Mouse (Mus musculus) thymus, adult 2 months (tissue): Measurements from ENCODE around the gene Ctsl. TPM values are rescaled to one million over a fixed set of nuclear protein-coding genes. Genes with fewer than 3 reads are reported as not detected.

Experiments
- DNase-seq: peaks from one replicate; pipeline ENCODE4 v3.0.0; 2021
- H3K27ac ChIP-seq: fragments of 200-500 bp; 2 replicates; pipeline ENCODE4 v1.5.1; 2012; ENCODE audit warnings: low read length, control low read depth; ENCODE audit not compliant: control insufficient read depth, insufficient read depth
- H3K27me3 ChIP-seq: fragments of 200-500 bp; 2 replicates; pipeline ENCODE4 v1.6.1; 2012; ENCODE audit warnings: mild to moderate bottlenecking, low read length, moderate library complexity, mixed read lengths; ENCODE audit not compliant: control insufficient read depth, insufficient read depth
- H3K36me3 ChIP-seq: fragments of 200-500 bp; 2 replicates; pipeline ENCODE4 v1.6.1; 2012; ENCODE audit warnings: mild to moderate bottlenecking, low read length, moderate library complexity; ENCODE audit not compliant: control insufficient read depth, insufficient read depth
- H3K4me1 ChIP-seq: fragments of 200-500 bp; replicated peaks from 2 replicates; pipeline ENCODE4 v1.6.1; 2012; ENCODE audit warnings: low read length; ENCODE audit not compliant: control insufficient read depth, insufficient read depth
- H3K4me3 ChIP-seq: fragments of 200-500 bp; 2 replicates; pipeline ENCODE4 v1.5.1; 2012; ENCODE audit warnings: mild to moderate bottlenecking, low read length, control low read depth, moderate library complexity; ENCODE audit not compliant: control insufficient read depth, insufficient read depth
- CTCF ChIP-seq: fragments of 200-500 bp; IDR thresholded peaks from 2 replicates; pipeline ENCODE4 v1.5.1; 2012; ENCODE audit warnings: mild to moderate bottlenecking, control low read depth, low read length, moderate library complexity, borderline replicate concordance; ENCODE audit not compliant: control insufficient read depth, poor library complexity, insufficient read depth; ENCODE audit errors: extremely low read depth
- POLR2A ChIP-seq: fragments of 200-500 bp; IDR thresholded peaks from 2 replicates; pipeline ENCODE4 v1.6.1; 2012; ENCODE audit warnings: mild to moderate bottlenecking, low read length, control low read depth, moderate library complexity; ENCODE audit not compliant: control insufficient read depth, poor library complexity, insufficient read depth; ENCODE audit errors: extremely low read depth
- WGBS: fragments of 180-500 bp; shearing (Covaris S2); methylation state at CpG from one replicate; pipeline ENCODE4 v1.1.7; 2018; 5-methylcytosine and 5-hydroxymethylcytosine counted together
- polyA plus RNA-seq: library from polyadenylated mRNA; depleted of rRNA; stranded (reverse); fragments of >200 nt; gene quantifications from 2 replicates; pipeline ENCODE4 v1.2.3, GENCODE M21; 2012

Gene Ctsl
- polyA plus RNA-seq, 1 experiment: 586 TPM

GRCm38 (mm10) chr13:64322561-64323281 lies 48.0 kb downstream of the Ctsl start:
- H3K27me3 ChIP-seq: no peaks in the 10 kb centered on the region
- H3K4me1 ChIP-seq: no peaks in the 10 kb centered on the region
- H3K27ac ChIP-seq: no peak overlapping the region
- no peak for TF ChIP-seq POLR2A
- TF ChIP-seq CTCF: no peak
- no peaks in the 10 kb centered on the region for H3K36me3 ChIP-seq
- no peak for DNase-seq
- no peak overlapping the region for H3K4me3 ChIP-seq
- WGBS: 93% methylated on average over 8 of the region's 8 CpGs

DNA sequence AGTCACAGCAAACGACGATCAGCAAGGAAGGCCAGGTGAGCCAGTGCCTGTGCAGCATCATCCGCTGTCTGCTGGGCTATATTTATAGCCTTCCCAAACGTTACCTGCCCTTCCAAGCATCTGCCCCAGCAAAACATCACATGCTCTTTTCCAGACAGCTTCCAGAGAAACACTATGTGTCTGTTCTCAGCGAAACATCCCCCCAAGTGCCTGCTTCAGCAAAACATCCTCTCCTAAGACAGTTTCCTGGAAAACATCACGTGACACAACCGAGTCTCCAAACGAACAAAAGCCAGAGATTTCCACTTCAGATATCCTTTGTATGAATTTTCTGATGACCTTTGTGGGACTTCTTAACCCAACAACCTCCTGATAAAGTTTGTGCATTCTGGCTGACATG lies 50.4 kb downstream of the Ctsl start:
- Histone ChIP-seq H3K4me3 (no peak overlapping the region), H3K27me3 (no peaks in the 10 kb centered on the region), H3K36me3 (no peaks in the 10 kb centered on the region), H3K4me1 (no peaks in the 10 kb centered on the region), H3K27ac (no peak overlapping the region)
- TF ChIP-seq CTCF (no peak), POLR2A (no peak)
- DNase-seq: no peak
- 69% methylated on average over 8 of the region's 8 CpGs for WGBS

- TF ChIP-seq CTCF: no peak
- TF ChIP-seq POLR2A: no peak
- no peaks in the 10 kb centered on the region for H3K27me3 ChIP-seq
- no peaks in the 10 kb centered on the region for H3K4me1 ChIP-seq
- no peaks in the 10 kb centered on the region for H3K36me3 ChIP-seq
- H3K27ac ChIP-seq: no peak overlapping the region
- H3K4me3 ChIP-seq: no peak overlapping the region
- DNase-seq: no peak
These were observed 50.9 kb downstream of the Ctsl start for GRCm38 (mm10) chr13:64319782-64320181.

- no peaks in the 10 kb centered on the region for H3K4me1 ChIP-seq
- WGBS: 91% methylated on average over 2 of the region's 2 CpGs
- DNase-seq: no peak
- H3K27ac ChIP-seq: no peak overlapping the region
- H3K4me3 ChIP-seq: no peak overlapping the region
- H3K36me3 ChIP-seq: no peaks in the 10 kb centered on the region
- TF ChIP-seq CTCF: no peak
- TF ChIP-seq POLR2A: no peak
- H3K27me3 ChIP-seq: no peaks in the 10 kb centered on the region
These were observed 52.3 kb downstream of the Ctsl start for GRCm38 (mm10) chr13:64318355-64318754.

DNA sequence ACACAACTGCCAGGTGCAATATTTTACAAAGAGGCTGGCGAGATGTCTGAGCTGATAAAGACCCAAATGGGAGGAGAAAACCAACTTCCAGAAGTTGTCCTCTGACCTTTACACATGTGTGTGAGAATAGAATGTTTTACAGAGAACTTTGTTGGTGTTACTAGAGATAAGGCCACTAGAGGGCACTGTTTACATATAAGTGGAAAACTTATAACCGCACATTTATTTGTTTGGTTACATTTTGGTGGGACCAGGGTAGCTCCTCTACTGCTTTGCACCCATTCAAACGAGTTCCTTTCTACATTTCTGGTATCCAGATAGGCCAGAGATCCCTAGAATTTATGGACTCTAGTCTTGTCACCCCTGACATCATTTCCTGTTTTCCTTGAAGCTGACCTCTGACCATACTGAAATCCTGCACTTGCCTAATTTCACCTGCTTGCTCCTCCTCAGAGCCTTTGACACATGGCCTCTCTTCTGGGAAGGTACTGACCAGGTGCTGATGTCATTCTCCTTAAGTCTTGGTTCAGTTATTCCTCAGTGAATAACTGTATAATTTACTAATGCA lies 55.1 kb downstream of the Ctsl start:
- 0 out of 2 replicates have a peak, but pooled peaks cover under 1% of the 10 kb centered on the region for H3K4me1 ChIP-seq
- TF ChIP-seq POLR2A: no peak
- no peak for TF ChIP-seq CTCF
- H3K27ac ChIP-seq: no peak overlapping the region
- H3K36me3 ChIP-seq: no peaks in the 10 kb centered on the region
- H3K4me3 ChIP-seq: no peak overlapping the region
- no peaks in the 10 kb centered on the region for H3K27me3 ChIP-seq
- WGBS: 2% methylated on average over 3 of the region's 3 CpGs
- peak; percentile 35 for DNase-seq

GRCm38 (mm10) chr13:64314041-64314440 lies 56.6 kb downstream of the Ctsl start:
- Histone ChIP-seq H3K36me3 (no peaks in the 10 kb centered on the region), H3K27me3 (no peaks in the 10 kb centered on the region), H3K4me1 (peaks cover 12% of the 10 kb centered on the region), H3K4me3 (no peak overlapping the region), H3K27ac (no peak overlapping the region)
- TF ChIP-seq POLR2A (no peak), CTCF (no peak)
- DNase-seq: no peak
- WGBS: 88% methylated on average over 3 of the region's 3 CpGs

DNA sequence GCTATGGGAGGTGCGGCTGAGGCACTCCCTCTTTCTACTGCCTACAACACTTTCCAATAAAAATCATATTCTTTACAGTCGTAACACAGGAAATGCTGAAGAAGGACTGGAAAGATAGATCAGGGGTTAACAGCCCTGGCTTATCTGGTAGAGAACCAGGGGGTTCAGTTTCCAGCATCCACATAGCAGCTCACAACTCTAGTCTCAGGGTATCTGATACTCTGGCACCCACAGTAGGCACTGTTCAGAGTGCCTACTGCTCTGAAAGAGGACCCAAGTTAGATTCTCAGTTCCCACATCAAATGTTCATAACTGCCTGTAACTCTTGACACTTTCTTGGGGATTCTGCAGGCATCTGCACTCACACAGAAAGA lies 57.8 kb downstream of the Ctsl start:
- TF ChIP-seq CTCF: no peak
- no peak for TF ChIP-seq POLR2A
- DNase-seq: no peak
- Histone ChIP-seq H3K36me3 (peaks cover 3% of the 10 kb centered on the region; the same call in 1 of the 2 replicates), H3K4me3 (peak overlapping the region; percentile 76; the same call in 1 of the 2 replicates), H3K27ac (no peak overlapping the region), H3K4me1 (peaks cover 12% of the 10 kb centered on the region), H3K27me3 (no peaks in the 10 kb centered on the region)
- WGBS: 1% methylated on average over 2 of the region's 2 CpGs
